27 mouse cellular contexts compared by ENCODE assay signal in the genomic region with DNA sequence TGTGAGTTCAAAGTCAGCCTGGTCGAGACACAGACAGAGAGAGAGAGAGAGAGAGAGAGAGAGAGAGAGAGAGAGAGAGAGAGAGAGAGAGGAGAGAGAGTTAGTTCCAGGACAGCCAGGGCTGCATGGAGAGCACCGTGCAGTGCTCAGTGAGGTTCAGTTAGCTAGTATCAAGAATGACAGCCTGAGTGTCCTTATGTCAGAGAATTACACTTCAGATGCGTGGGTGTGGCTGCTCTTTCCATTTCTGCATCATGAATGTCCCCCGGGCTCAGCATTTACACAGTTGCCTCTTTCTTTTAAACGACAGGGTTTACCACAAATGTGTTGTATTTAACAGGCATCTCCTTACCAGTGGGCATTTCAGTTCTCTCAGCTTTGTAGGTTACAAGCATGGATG.
"Had no signal": no experiment of that assay in that cellular context is flagged by ENCODE, and none has a peak within 500 bp of the region (broad histone marks: within the 10 kb centered on the region; RNA-seq: fewer than 3 reads in every experiment).

No protein-coding gene starts in this region.

- H3K4me1 ChIP-seq: intestine, embryonic 15.5 days had no signal

- H3K27me3 ChIP-seq: heart, embryonic 13.5 days; heart, embryonic 15.5 days; hindbrain, embryonic 12.5 days; intestine, embryonic 15.5 days; kidney, embryonic 15.5 days; limb, embryonic 13.5 days; limb, embryonic 15.5 days; liver, embryonic 12.5 days had no signal

- H3K36me3 ChIP-seq: heart, embryonic 15.5 days; hindbrain, embryonic 12.5 days; intestine, embryonic 15.5 days; kidney, embryonic 15.5 days; limb, embryonic 13.5 days; limb, embryonic 15.5 days; liver, embryonic 12.5 days had no signal

- ATAC-seq: hindbrain, embryonic 16.5 days; inflammation-experienced regulatory T-cells, adult 6 months; intestine, embryonic 15.5 days; intestine, postnatal 0 days; liver, embryonic 12.5 days had no signal

- H3K9ac ChIP-seq: heart, embryonic 13.5 days; heart, embryonic 15.5 days; hindbrain, embryonic 12.5 days; hindbrain, embryonic 14.5 days; intestine, embryonic 15.5 days; kidney, embryonic 15.5 days; limb, embryonic 13.5 days; limb, embryonic 15.5 days; liver, embryonic 12.5 days; liver, embryonic 14.5 days had no signal

- H3K27ac ChIP-seq: gastrocnemius, adult 2 months; heart, embryonic 13.5 days; heart, embryonic 15.5 days; hindbrain, embryonic 12.5 days; hindbrain, embryonic 14.5 days; intestine, embryonic 15.5 days; kidney, embryonic 15.5 days; kidney, postnatal 0 days; layer of hippocampus, adult 2 months; limb, embryonic 13.5 days; limb, embryonic 15.5 days; liver, embryonic 12.5 days; liver, embryonic 14.5 days had no signal

- H3K4me3 ChIP-seq: gastrocnemius, adult 2 months; heart, embryonic 13.5 days; heart, embryonic 15.5 days; hindbrain, embryonic 12.5 days; intestine, embryonic 15.5 days; kidney, embryonic 15.5 days; layer of hippocampus, adult 2 months; limb, embryonic 13.5 days; limb, embryonic 15.5 days; liver, embryonic 12.5 days had no signal

- DNase-seq: gastrocnemius, adult 2 months; gastrocnemius, postnatal 10 days; gastrocnemius, postnatal 25 days; heart, adult 18-20 months; heart, postnatal 14 days; heart, postnatal 36 days; kidney, adult 18-20 months; kidney, adult 9 months; kidney, postnatal 14 days; kidney, postnatal 36 days; layer of hippocampus, postnatal 36 days; left cerebral cortex, postnatal 4 days had no signal
